Comparison of ENCODE assay signal across 17 mouse cellular contexts in genomic region chr19:41452166-41452565, GRCm38 (mm10). TPM values are rescaled to one million over a fixed set of nuclear protein-coding genes. Genes with fewer than 3 reads are reported as not detected.
A peak's percentile ranks its signal among the peaks of the same experiment; 100 is the strongest.
DNase-seq lines count a peak whose midpoint lies in the region; ATAC-seq and TF ChIP-seq lines count a peak whose summit lies in the region.
"Had no signal": no experiment of that assay in that cellular context is flagged by ENCODE, and none has a peak within 500 bp of the region (broad histone marks: within the 10 kb centered on the region; RNA-seq: fewer than 3 reads in every experiment).

No protein-coding gene starts in this region.

- peak; percentile 46 for ATAC-seq in common myeloid progenitor, adult 5-6 weeks (replicated peaks; ENCODE audit: low read depth, poor library complexity, severe bottlenecking)
- ATAC-seq in liver, embryonic 13.5 days (ENCODE audit: low read depth) = peak; percentile 67
- ATAC-seq in midbrain, postnatal 0 days (ENCODE audit: low FRiP score) = no peak
- ATAC-seq: lung, postnatal 0 days had no signal

- no peak overlapping the region for H3K27ac ChIP-seq in liver, embryonic 13.5 days
- no peak overlapping the region for H3K27ac ChIP-seq in midbrain, postnatal 0 days (ENCODE audit: low read depth, low read length)
- H3K27ac ChIP-seq: hindbrain, embryonic 14.5 days; neural tube, embryonic 13.5 days had no signal

- no peaks in the 10 kb centered on the region for H3K27me3 ChIP-seq in liver, embryonic 13.5 days
- H3K27me3 ChIP-seq in midbrain, postnatal 0 days (ENCODE audit: insufficient read depth, low read length) = no peaks in the 10 kb centered on the region
- H3K27me3 ChIP-seq: neural tube, embryonic 13.5 days had no signal

- peaks cover 60% of the 10 kb centered on the region for H3K4me1 ChIP-seq in liver, embryonic 13.5 days (replicated peaks)
- no peaks in the 10 kb centered on the region for H3K4me1 ChIP-seq in midbrain, postnatal 0 days (ENCODE audit: insufficient read depth, low read length)
- H3K4me1 ChIP-seq: neural tube, embryonic 13.5 days had no signal

- intact Hi-C loops in heart, postnatal 14 days (cut with DNase I) = no loop called here

- H3K4me2 ChIP-seq in liver, embryonic 13.5 days = no peak overlapping the region
- H3K4me2 ChIP-seq in midbrain, postnatal 0 days (ENCODE audit: low read depth, low read length, poor library complexity, severe bottlenecking) = no peak overlapping the region
- H3K4me2 ChIP-seq: hindbrain, embryonic 14.5 days; neural tube, embryonic 13.5 days had no signal

- H3K36me3 ChIP-seq in liver, embryonic 13.5 days = 0 out of 2 replicates have a peak, but pooled peaks cover 3% of the 10 kb centered on the region
- H3K36me3 ChIP-seq in midbrain, postnatal 0 days (ENCODE audit: insufficient read depth, low read length) = no peaks in the 10 kb centered on the region
- H3K36me3 ChIP-seq: neural tube, embryonic 13.5 days had no signal

- peaks cover 18% of the 10 kb centered on the region for H3K9me3 ChIP-seq in liver, embryonic 13.5 days (replicated peaks)
- H3K9me3 ChIP-seq in midbrain, postnatal 0 days (ENCODE audit: low read length) = no peaks in the 10 kb centered on the region
- H3K9me3 ChIP-seq: neural tube, embryonic 13.5 days had no signal

- no peak for TF ChIP-seq CTCF in midbrain, postnatal 0 days (IDR thresholded peaks at IDR 0.05)

- DNase-seq in 3T3-L1 (ENCODE audit: low read depth, low spot score) (peak; percentile 44), A20 (ENCODE audit: low read depth, low spot score) (peak; percentile 52)
- DNase-seq in liver, embryonic 13.5 days = peak; percentile 57
- DNase-seq in heart, postnatal 14 days = no peak
- no peak for DNase-seq in midbrain, postnatal 0 days (ENCODE audit: low spot score)
- no peak for DNase-seq in frontal cortex, postnatal 10 days (ENCODE audit: low spot score in 2 of 2)
- DNase-seq: adrenal gland, adult 8-10 months; cerebellum, postnatal 25 days; kidney, adult 9 months; left cerebral cortex, postnatal 4 days; midbrain, embryonic 14.5 days; right cerebral cortex, adult 18-20 months had no signal

- H3K4me3 ChIP-seq in liver, embryonic 13.5 days (replicated peaks) = no peak overlapping the region
- H3K4me3 ChIP-seq in midbrain, postnatal 0 days (ENCODE audit: low read depth, low read length) = no peak overlapping the region
- H3K4me3 ChIP-seq: erythroblast, embryonic 14.5 days; neural tube, embryonic 13.5 days had no signal

- no peak overlapping the region for H3K9ac ChIP-seq in liver, embryonic 13.5 days
- H3K9ac ChIP-seq in midbrain, postnatal 0 days (replicated peaks; ENCODE audit: low read length, poor library complexity, severe bottlenecking) = no peak overlapping the region
- H3K9ac ChIP-seq: hindbrain, embryonic 14.5 days; neural tube, embryonic 13.5 days had no signal

- 6% methylated on average over 3 of the region's 3 CpGs for WGBS in liver, embryonic 13.5 days (ENCODE audit: insufficient replicate concordance)
- 31% methylated on average over 3 of the region's 3 CpGs for WGBS in midbrain, postnatal 0 days

RNA-seq across cellular contexts. Expression of gene Lcor, which starts 30.3 kb away (rescaled TPM):
- total RNA-seq in common myeloid progenitor, adult 5-6 weeks (2017) = 17.8 and 21.1 TPM in 2 replicates
- polyA plus RNA-seq in liver, embryonic 13.5 days (2015; fragmentation: Nextera tagmentation; extraction: Ambion mirVana) = 5.9 and 7.1 TPM in 2 replicates
- 10 to 100 TPM; 11.7 to 13.0 TPM for total RNA-seq in heart, postnatal 14 days (2021)
- 15.9 and 22.4 TPM in 2 replicates for total RNA-seq in midbrain, postnatal 0 days (2014; rRNA removed)
- 11.1 and 13.4 TPM in 2 replicates for polyA plus RNA-seq in midbrain, postnatal 0 days (2015; fragmentation: Nextera tagmentation; extraction: Ambion mirVana)

Comparison
In these comparisons a context has a peak if more than half of its experiments do, and no peak if none do; other contexts are left out.
1. DNase-seq: peak in 3T3-L1 (single experiment), A20 (single experiment) and liver, embryonic 13.5 days (single experiment); none in heart, postnatal 14 days (0 of 2), midbrain, postnatal 0 days (single experiment) and frontal cortex, postnatal 10 days (0 of 2).